Mouse (Mus musculus) adipocyte (in vitro differentiated cells): ENCODE measurements around the gene Gramd1a.
A peak's percentile ranks its signal among the peaks of the same experiment; 100 is the strongest.

Experiments used
- DNase-seq: peaks from one replicate; pipeline ENCODE4 v3.0.0-alpha.2; 2016; ENCODE audit warnings: low spot score

Gramd1a gene

GRCm38 (mm10) chr7:31155296-31156033 is at the start of gene Gramd1a:
TSS of gene Gramd1a (minus strand) at chr7:31155896.
- DNase-seq = peak; percentile 67

- DNase-seq = no peak
Measured at GRCm38 (mm10) chr7:31195591-31196307, 40.1 kb upstream of the Gramd1a start.

- no peak for DNase-seq
Measured at GRCm38 (mm10) chr7:31184711-31185110, 29.0 kb upstream of the Gramd1a start.

- DNase-seq = no peak
Measured at GRCm38 (mm10) chr7:31182863-31183262, 27.2 kb upstream of the Gramd1a start.

- DNase-seq = peak; percentile 79
Measured at GRCm38 (mm10) chr7:31176886-31177763, 21.4 kb upstream of the Gramd1a start.

- peak; percentile 55 for DNase-seq
Measured at GRCm38 (mm10) chr7:31175096-31175495, 19.4 kb upstream of the Gramd1a start.

GRCm38 (mm10) chr7:31174466-31174865 is 18.8 kb upstream of the Gramd1a start:
- no peak for DNase-seq

- peak; percentile 61 for DNase-seq
Measured at GRCm38 (mm10) chr7:31172238-31172637, 16.5 kb upstream of the Gramd1a start.

- no peak for DNase-seq
Measured at GRCm38 (mm10) chr7:31170520-31170919, 14.8 kb upstream of the Gramd1a start.

GRCm38 (mm10) chr7:31168412-31168811 is 12.7 kb upstream of the Gramd1a start:
- DNase-seq = no peak

- DNase-seq = no peak
Measured at GRCm38 (mm10) chr7:31164748-31165147, 9.1 kb upstream of the Gramd1a start.

- no peak for DNase-seq
Measured at GRCm38 (mm10) chr7:31163666-31164577, 8.2 kb upstream of the Gramd1a start.

GRCm38 (mm10) chr7:31162324-31162723 is 6.6 kb upstream of the Gramd1a start:
- DNase-seq = no peak

- no peak for DNase-seq
Measured at GRCm38 (mm10) chr7:31161831-31162230, 6.1 kb upstream of the Gramd1a start.

- DNase-seq = no peak
Measured at GRCm38 (mm10) chr7:31161246-31161645, 5.5 kb upstream of the Gramd1a start.

- DNase-seq = no peak
Measured at GRCm38 (mm10) chr7:31160763-31161162, 5.1 kb upstream of the Gramd1a start.

GRCm38 (mm10) chr7:31156034-31156928 is 585 bp upstream of the Gramd1a start:
- DNase-seq = peak; percentile 38

GRCm38 (mm10) chr7:31153536-31154320 is 2.0 kb downstream of the Gramd1a start:
- no peak for DNase-seq
